Comparison of ENCODE assay signal across 7 mouse cellular contexts in genomic region chrX:50614367-50614766, GRCm38 (mm10).
DNase-seq lines count a peak whose midpoint lies in the region; ATAC-seq lines count a peak whose summit lies in the region.
"Not testable (repeated sequence)": the region's sequence is repeated elsewhere in the genome, so short reads cannot be mapped to it uniquely, and the experiment has no call there.

No protein-coding gene starts in this region.

- peak overlapping the region; percentile 47 for H3K4me2 ChIP-seq in heart, embryonic 13.5 days
- peak overlapping the region; percentile 13; the same call in 1 of the 2 replicates for H3K4me2 ChIP-seq in intestine, embryonic 14.5 days (ENCODE audit: low read length)
- not testable (repeated sequence) for H3K4me2 ChIP-seq in limb, embryonic 15.5 days

- H3K36me3 ChIP-seq in erythroblast, embryonic 14.5 days (ENCODE audit: control insufficient read depth); limb, embryonic 15.5 days; macrophage (ENCODE audit: inconsistent target): not testable (repeated sequence)
- peaks cover 40% of the 10 kb centered on the region for H3K36me3 ChIP-seq in heart, embryonic 13.5 days
- H3K36me3 ChIP-seq in intestine, embryonic 14.5 days (ENCODE audit: control insufficient read depth, insufficient read depth, low read length): peaks cover 19% of the 10 kb centered on the region

- not testable (repeated sequence) for ATAC-seq in heart, embryonic 13.5 days (ENCODE audit: extremely low read depth, insufficient number of reproducible peaks, low FRiP score, low TSS enrichment); intestine, embryonic 14.5 days (replicated peaks; ENCODE audit: low FRiP score, low TSS enrichment, low read depth); limb, embryonic 15.5 days (ENCODE audit: insufficient number of reproducible peaks, low FRiP score, low TSS enrichment, low read depth)

- peaks cover 16% of the 10 kb centered on the region for H3K4me1 ChIP-seq in erythroblast, embryonic 14.5 days (ENCODE audit: control insufficient read depth)
- not testable (repeated sequence) for H3K4me1 ChIP-seq in heart, embryonic 13.5 days; intestine, embryonic 14.5 days (replicated peaks; ENCODE audit: control insufficient read depth, insufficient read depth, low read length); limb, embryonic 15.5 days

- not testable (repeated sequence) for H3K79me2 ChIP-seq in macrophage (ENCODE audit: inconsistent target)

- H3K9ac ChIP-seq in heart, embryonic 13.5 days; intestine, embryonic 14.5 days (ENCODE audit: low read length); limb, embryonic 15.5 days: not testable (repeated sequence)

- H3K9me3 ChIP-seq in erythroblast, embryonic 14.5 days (ENCODE audit: control insufficient read depth, low read length); heart, embryonic 13.5 days; intestine, embryonic 14.5 days (ENCODE audit: control insufficient read depth, low read length); limb, embryonic 15.5 days: not testable (repeated sequence)

- H3K27ac ChIP-seq in heart, embryonic 13.5 days (replicated peaks); intestine, embryonic 14.5 days (ENCODE audit: low read depth): not testable (repeated sequence)
- H3K27ac ChIP-seq in limb, embryonic 15.5 days: peak overlapping the region; percentile 38; the same call in 1 of the 2 replicates
- H3K27ac ChIP-seq in macrophage: peak overlapping the region; percentile 69

- not testable (repeated sequence) for H3K27me3 ChIP-seq in erythroblast, embryonic 14.5 days (ENCODE audit: control insufficient read depth); heart, embryonic 13.5 days (replicated peaks); intestine, embryonic 14.5 days (replicated peaks; ENCODE audit: control insufficient read depth, insufficient read depth, low read length); limb, embryonic 15.5 days

- DNase-seq in adrenal gland, adult 2 months: peak; percentile 64
- DNase-seq in intestine, embryonic 14.5 days (ENCODE audit: low spot score): peak; percentile 76
- DNase-seq in ovary, adult 18-20 months (ENCODE audit: low spot score): peak; percentile 57

- H3K4me3 ChIP-seq in erythroblast, embryonic 14.5 days (replicated peaks): peak overlapping the region; percentile 51
- peak overlapping the region; percentile 37 for H3K4me3 ChIP-seq in heart, embryonic 13.5 days
- H3K4me3 ChIP-seq in intestine, embryonic 14.5 days (ENCODE audit: low read depth, low read length): not testable (repeated sequence)
- peak overlapping the region; percentile 26 for H3K4me3 ChIP-seq in limb, embryonic 15.5 days
- H3K4me3 ChIP-seq in macrophage (ENCODE audit: inconsistent target): peak overlapping the region; percentile 20

- WGBS in heart, embryonic 13.5 days: 76% methylated on average over 6 of the region's 6 CpGs
- 78% methylated on average over 6 of the region's 6 CpGs for WGBS in intestine, embryonic 14.5 days
- 64% methylated on average over 6 of the region's 6 CpGs for WGBS in limb, embryonic 15.5 days
- WGBS in macrophage (ENCODE audit: missing documents): 63% methylated on average over 5 of the region's 6 CpGs
